Comparison of ENCODE assay signal across 8 mouse cellular contexts in genomic region chr11:78822792-78823498, GRCm38 (mm10). TPM values are rescaled to one million over a fixed set of nuclear protein-coding genes. Genes with fewer than 3 reads are reported as not detected.
DNase-seq lines count a peak whose midpoint lies in the region; ATAC-seq and TF ChIP-seq lines count a peak whose summit lies in the region.

No protein-coding gene starts in this region.

- H3K4me2 ChIP-seq in liver, embryonic 12.5 days: no peak overlapping the region
- H3K4me2 ChIP-seq in forebrain, postnatal 0 days (ENCODE audit: low read depth): no peak overlapping the region

- no peak for ATAC-seq in liver, embryonic 12.5 days
- no peak for ATAC-seq in Patski
- ATAC-seq in forebrain, postnatal 0 days: no peak

- peak; percentile 34 to 39 for DNase-seq in cerebellum, postnatal 36 days
- no peak for DNase-seq in cerebellum, adult 8-10 months
- DNase-seq in liver (peak; percentile 65), Patski (ENCODE audit: low read depth, low spot score) (no peak)
- peak; percentile 69 for DNase-seq in forebrain, postnatal 0 days
- peak; percentile 72 for DNase-seq in lung, postnatal 10 days
- no peak for DNase-seq in urinary bladder, postnatal 10 days (ENCODE audit: low spot score)

- H3K4me3 ChIP-seq in liver, embryonic 12.5 days: no peak overlapping the region
- no peak overlapping the region for H3K4me3 ChIP-seq in forebrain, postnatal 0 days (ENCODE audit: low read depth, low read length)

- no peaks in the 10 kb centered on the region for H3K36me3 ChIP-seq in liver, embryonic 12.5 days
- no peaks in the 10 kb centered on the region for H3K36me3 ChIP-seq in forebrain, postnatal 0 days (ENCODE audit: insufficient read depth)

- TF ChIP-seq CTCF in Patski (IDR thresholded peaks at IDR 0.05): peak; percentile 74
- TF ChIP-seq CTCF in forebrain, postnatal 0 days (IDR thresholded peaks at IDR 0.05; ENCODE audit: low read depth): peak; percentile 67

- in situ Hi-C loops in Patski (cut with MboI; ENCODE audit: low pct_unique_long_range_greater_than_20kb): no loop called here

- no peak overlapping the region for H3K27ac ChIP-seq in liver, embryonic 12.5 days
- H3K27ac ChIP-seq in forebrain, postnatal 0 days (ENCODE audit: low read depth, low read length): no peak overlapping the region

- CTCF ChIA-PET in Patski (lab: Charles Lee): interaction anchor here (0.9 to 1.1 kb wide), 2 partner anchors 15 to 263 kb away, joined by 3 read pairs; no protein-coding TSS in a partner anchor

- no peaks in the 10 kb centered on the region for H3K9me3 ChIP-seq in liver, embryonic 12.5 days (replicated peaks)
- no peaks in the 10 kb centered on the region for H3K9me3 ChIP-seq in forebrain, postnatal 0 days (ENCODE audit: low read length)

- no peak overlapping the region for H3K9ac ChIP-seq in liver, embryonic 12.5 days
- H3K9ac ChIP-seq in forebrain, postnatal 0 days: no peak overlapping the region

- H3K27me3 ChIP-seq in liver, embryonic 12.5 days (replicated peaks): peaks cover 2% of the 10 kb centered on the region; the same call in 1 of the 2 replicates
- H3K27me3 ChIP-seq in Patski: no peaks in the 10 kb centered on the region
- no peaks in the 10 kb centered on the region for H3K27me3 ChIP-seq in forebrain, postnatal 0 days (ENCODE audit: insufficient read depth, low read length)

- WGBS in liver, embryonic 12.5 days (ENCODE audit: insufficient replicate concordance): 42% methylated on average over 13 of the region's 13 CpGs
- WGBS in forebrain, postnatal 0 days: 56% methylated on average over 13 of the region's 13 CpGs

- POLR2A ChIA-PET in Patski (lab: Charles Lee): interaction anchor here (0.7 kb wide), 1 partner anchor 11 kb away, joined by 3 read pairs; no protein-coding TSS in a partner anchor

- peaks cover 33% of the 10 kb centered on the region for H3K4me1 ChIP-seq in liver, embryonic 12.5 days
- H3K4me1 ChIP-seq in forebrain, postnatal 0 days (ENCODE audit: insufficient read depth): peaks cover 20% of the 10 kb centered on the region; the same call in 1 of the 2 replicates

RNA-seq across cellular contexts. Expression of gene Lyrm9, which starts 3.4 kb away (rescaled TPM):
- polyA plus RNA-seq in liver, embryonic 12.5 days (2016; fragmentation: Nextera tagmentation; extraction: Ambion mirVana): 22.5 and 28.1 TPM in 2 replicates
- 15.2 TPM for polyA plus RNA-seq in Patski (2021)
- 24.4 and 40.2 TPM in 2 replicates for total RNA-seq in forebrain, postnatal 0 days (2014; rRNA removed)
- 37.8 and 41.5 TPM in 2 replicates for polyA plus RNA-seq in forebrain, postnatal 0 days (2015; fragmentation: Nextera tagmentation; extraction: Ambion mirVana)

Comparison
In these comparisons a context has a peak if more than half of its experiments do, and no peak if none do; other contexts are left out.
1. DNase-seq: peak in cerebellum, postnatal 36 days (2 of 2), liver (single experiment), forebrain, postnatal 0 days (single experiment) and lung, postnatal 10 days (single experiment); none in cerebellum, adult 8-10 months (single experiment), Patski (single experiment) and urinary bladder, postnatal 10 days (single experiment).